Mouse (Mus musculus): ENCODE results near the gene Ifi211. TPM values are rescaled to one million over a fixed set of nuclear protein-coding genes. Genes with fewer than 3 reads are reported as not detected.
"Not testable (repeated sequence)": the region's sequence is repeated elsewhere in the genome, so short reads cannot be mapped to it uniquely, and the experiment has no call there.

Ifi211 gene
- polyA plus RNA-seq, 1 experiment from 2014 or later = 2.8 TPM

DNA sequence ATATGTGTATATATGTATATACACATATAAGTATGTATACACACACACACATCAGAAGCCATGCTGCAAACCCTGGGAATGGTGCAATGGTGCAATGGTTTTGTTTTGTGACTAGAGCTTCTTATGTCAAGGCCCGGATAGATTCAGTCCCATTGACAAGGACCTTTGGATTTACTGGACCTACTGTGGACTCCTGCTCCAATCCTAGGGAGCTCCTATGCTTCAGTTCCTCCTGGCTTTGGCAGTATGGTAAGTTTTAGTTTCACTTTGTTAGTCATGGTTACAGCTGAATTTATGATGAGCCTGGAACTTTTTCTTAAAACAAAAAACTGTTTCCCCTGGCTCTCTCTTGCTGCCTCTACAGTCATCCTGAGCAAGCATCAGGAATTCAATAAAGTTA is 35.7 kb downstream of the Ifi211 start:
- not testable (repeated sequence) for H3K4me1 ChIP-seq (ENCODE audit: control insufficient read depth in 2 of 2, insufficient read depth in 2 of 2, low read length in 2 of 2); H3K9me3 ChIP-seq (ENCODE audit: control insufficient read depth, low read length); H3K36me3 ChIP-seq (ENCODE audit: control insufficient read depth, insufficient read depth, low read length); H3K4me3 ChIP-seq (ENCODE audit: control insufficient read depth in 1 of 2, insufficient read depth in 1 of 2, low read depth in 1 of 2, low read length in 2 of 2); ATAC-seq (ENCODE audit: insufficient number of reproducible peaks, insufficient read depth, low FRiP score, low read depth); H3K4me2 ChIP-seq (ENCODE audit: low read length); H3K27me3 ChIP-seq (ENCODE audit: control insufficient read depth, insufficient read depth, low read length); H3K9ac ChIP-seq (ENCODE audit: low read length); H3K27ac ChIP-seq (replicated peaks in 1 of 2; ENCODE audit: control insufficient read depth in 1 of 2, insufficient read depth in 1 of 2, low read depth in 2 of 2, low read length in 2 of 2)
- WGBS = 63% methylated on average over 1 of the region's 1 CpGs

DNA sequence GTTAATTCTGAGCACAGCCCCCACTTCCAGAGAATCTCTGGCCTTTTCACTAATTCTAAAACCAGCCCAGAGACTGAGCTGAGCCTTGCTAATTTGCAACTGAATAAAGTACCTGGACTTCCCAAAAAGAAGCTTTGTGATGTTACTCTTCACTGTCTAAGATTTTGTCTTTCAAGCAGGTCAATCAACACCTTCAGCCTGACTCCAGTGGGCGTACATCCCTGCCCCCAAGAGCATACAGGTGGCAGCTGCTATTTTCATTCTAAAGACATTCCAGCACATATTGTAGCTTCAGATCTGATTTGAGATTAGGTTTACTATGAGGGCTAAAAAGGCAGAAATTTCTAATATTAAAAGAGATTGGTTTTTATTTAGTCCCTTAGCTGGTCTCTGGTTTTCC is 44.3 kb downstream of the Ifi211 start:
- H3K4me2 ChIP-seq (ENCODE audit: low read length); H3K36me3 ChIP-seq (ENCODE audit: control insufficient read depth, insufficient read depth, low read length); H3K27ac ChIP-seq (replicated peaks in 1 of 2; ENCODE audit: control insufficient read depth in 1 of 2, insufficient read depth in 1 of 2, low read depth in 2 of 2, low read length in 2 of 2); H3K9ac ChIP-seq (ENCODE audit: low read length); ATAC-seq (ENCODE audit: insufficient number of reproducible peaks, insufficient read depth, low FRiP score, low read depth); H3K27me3 ChIP-seq (ENCODE audit: control insufficient read depth, insufficient read depth, low read length); H3K4me3 ChIP-seq (ENCODE audit: control insufficient read depth in 1 of 2, insufficient read depth in 1 of 2, low read depth in 1 of 2, low read length in 2 of 2); H3K4me1 ChIP-seq (ENCODE audit: control insufficient read depth in 2 of 2, insufficient read depth in 2 of 2, low read length in 2 of 2); H3K9me3 ChIP-seq (ENCODE audit: control insufficient read depth, low read length): not testable (repeated sequence)
- WGBS = 74% methylated on average over 1 of the region's 1 CpGs

DNA sequence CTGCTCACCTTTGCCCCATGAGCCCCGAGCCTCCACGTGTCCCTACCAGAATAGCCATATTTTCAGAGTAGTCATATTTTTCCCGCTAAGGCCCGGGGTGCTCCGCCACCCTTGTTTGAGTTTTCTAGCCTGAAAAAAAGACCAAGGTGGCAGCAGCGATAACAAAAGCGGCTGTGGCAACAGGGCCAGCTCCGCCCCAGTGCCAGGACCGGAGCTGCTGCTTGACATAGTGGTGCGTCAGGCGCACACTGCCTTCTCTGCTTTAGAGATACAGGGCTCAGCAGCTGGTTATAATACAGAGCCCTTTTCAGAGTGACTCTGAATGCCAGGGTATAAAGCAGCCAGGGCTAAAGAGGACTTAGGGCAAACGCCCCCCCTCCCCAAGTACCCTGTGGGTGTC is 46.3 kb downstream of the Ifi211 start:
- no peak for ATAC-seq (ENCODE audit: insufficient number of reproducible peaks, insufficient read depth, low FRiP score, low read depth)

DNA sequence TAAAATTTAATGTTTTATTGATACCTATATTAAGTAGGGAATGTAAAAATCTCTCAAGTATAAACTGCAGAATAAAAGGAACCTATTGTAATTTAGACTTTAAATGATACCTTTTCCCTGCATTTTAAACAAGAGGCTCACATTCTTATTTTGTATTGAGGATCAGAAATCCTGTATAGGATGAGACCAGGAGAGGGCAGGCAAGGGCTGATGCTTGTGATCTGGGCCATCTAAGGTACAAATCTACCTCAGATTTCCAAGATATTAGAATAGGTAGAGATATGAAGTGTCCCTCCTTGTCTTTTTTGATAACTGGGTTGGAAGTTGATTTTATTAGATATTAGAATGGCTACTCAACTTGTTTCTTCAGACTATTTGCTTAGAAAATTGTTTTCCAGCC is 59.1 kb downstream of the Ifi211 start:
- not testable (repeated sequence) for H3K36me3 ChIP-seq (ENCODE audit: control insufficient read depth, insufficient read depth, low read length); H3K4me1 ChIP-seq (ENCODE audit: control insufficient read depth in 2 of 2, insufficient read depth in 2 of 2, low read length in 2 of 2); H3K27ac ChIP-seq (replicated peaks in 1 of 2; ENCODE audit: control insufficient read depth in 1 of 2, insufficient read depth in 1 of 2, low read depth in 2 of 2, low read length in 2 of 2); H3K9me3 ChIP-seq (ENCODE audit: control insufficient read depth, low read length); ATAC-seq (ENCODE audit: insufficient number of reproducible peaks, insufficient read depth, low FRiP score, low read depth); H3K4me2 ChIP-seq (ENCODE audit: low read length); H3K4me3 ChIP-seq (ENCODE audit: control insufficient read depth in 1 of 2, insufficient read depth in 1 of 2, low read depth in 1 of 2, low read length in 2 of 2); H3K9ac ChIP-seq (ENCODE audit: low read length); H3K27me3 ChIP-seq (ENCODE audit: control insufficient read depth, insufficient read depth, low read length)

More for the DNA sequence above, 46.3 kb downstream of the Ifi211 start:
- Histone ChIP-seq H3K9me3 (ENCODE audit: control insufficient read depth, low read length) (no peaks in the 10 kb centered on the region), H3K4me1 (ENCODE audit: control insufficient read depth in 2 of 2, insufficient read depth in 2 of 2, low read length in 2 of 2) (no peaks in the 10 kb centered on the region), H3K9ac (ENCODE audit: low read length) (no peak overlapping the region), H3K4me3 (ENCODE audit: control insufficient read depth in 1 of 2, insufficient read depth in 1 of 2, low read depth in 1 of 2, low read length in 2 of 2) (no peak overlapping the region), H3K27ac (replicated peaks in 1 of 2; ENCODE audit: control insufficient read depth in 1 of 2, insufficient read depth in 1 of 2, low read depth in 2 of 2, low read length in 2 of 2) (no peak overlapping the region), H3K36me3 (ENCODE audit: control insufficient read depth, insufficient read depth, low read length) (no peaks in the 10 kb centered on the region), H3K27me3 (ENCODE audit: control insufficient read depth, insufficient read depth, low read length) (no peaks in the 10 kb centered on the region), H3K4me2 (ENCODE audit: low read length) (no peak overlapping the region)
- 82% methylated on average over 12 of the region's 12 CpGs for WGBS

DNA sequence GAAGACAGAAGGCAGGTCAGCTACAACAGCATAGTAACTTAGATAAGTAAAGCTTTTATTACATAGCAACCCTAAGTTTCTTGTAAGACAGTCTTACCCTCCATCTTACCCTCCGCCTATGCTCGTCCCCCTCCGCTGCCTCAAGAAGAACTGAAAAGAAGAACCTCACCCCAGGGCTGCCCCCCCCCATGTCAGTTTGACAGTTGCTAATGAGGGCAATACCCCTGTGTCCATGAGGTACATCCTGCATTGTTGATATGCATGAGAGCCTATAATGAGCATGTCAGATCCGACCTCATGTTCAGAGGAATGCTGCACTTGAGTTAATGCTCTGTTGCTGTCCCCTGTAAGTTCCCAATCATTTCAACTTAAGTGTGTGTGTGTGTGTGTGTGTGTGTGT is 60.0 kb downstream of the Ifi211 start:
- H3K9me3 ChIP-seq (ENCODE audit: control insufficient read depth, low read length); H3K27me3 ChIP-seq (ENCODE audit: control insufficient read depth, insufficient read depth, low read length); H3K27ac ChIP-seq (replicated peaks in 1 of 2; ENCODE audit: control insufficient read depth in 1 of 2, insufficient read depth in 1 of 2, low read depth in 2 of 2, low read length in 2 of 2); H3K36me3 ChIP-seq (ENCODE audit: control insufficient read depth, insufficient read depth, low read length); H3K4me1 ChIP-seq (ENCODE audit: control insufficient read depth in 2 of 2, insufficient read depth in 2 of 2, low read length in 2 of 2); H3K4me3 ChIP-seq (ENCODE audit: control insufficient read depth in 1 of 2, insufficient read depth in 1 of 2, low read depth in 1 of 2, low read length in 2 of 2); H3K4me2 ChIP-seq (ENCODE audit: low read length); ATAC-seq (ENCODE audit: insufficient number of reproducible peaks, insufficient read depth, low FRiP score, low read depth); H3K9ac ChIP-seq (ENCODE audit: low read length): not testable (repeated sequence)
- WGBS = 56% methylated on average over 4 of the region's 4 CpGs

Other genes with a start within 250 kb of the Ifi211 start
- gene Ifi208, start 239.4 kb downstream of the Ifi211 start, polyA plus RNA-seq (2014; fragmentation: Nextera tagmentation; extraction: Ambion mirVana) = 0.08 and 0.15 TPM in 2 replicates
- 0.91 and 1.4 TPM in 2 replicates for gene Ifi207, start 171.3 kb downstream of the Ifi211 start, polyA plus RNA-seq (2014; fragmentation: Nextera tagmentation; extraction: Ambion mirVana)
- 2.3 and 2.6 TPM in 2 replicates for gene Ifi204, start 146.1 kb downstream of the Ifi211 start, polyA plus RNA-seq (2014; fragmentation: Nextera tagmentation; extraction: Ambion mirVana)
- gene Mndal, start 29.4 kb upstream of the Ifi211 start, polyA plus RNA-seq (2014; fragmentation: Nextera tagmentation; extraction: Ambion mirVana) = 3.1 and 3.9 TPM in 2 replicates
- 0.99 and 1.1 TPM in 2 replicates for gene Ifi203, start 29.6 kb upstream of the Ifi211 start, polyA plus RNA-seq (2014; fragmentation: Nextera tagmentation; extraction: Ambion mirVana)
- not detected in 2 replicates for gene Ifi202b, start 69.7 kb upstream of the Ifi211 start, polyA plus RNA-seq (2014; fragmentation: Nextera tagmentation; extraction: Ambion mirVana)
- gene Ifi205, start 118.8 kb upstream of the Ifi211 start, polyA plus RNA-seq (2014; fragmentation: Nextera tagmentation; extraction: Ambion mirVana) = 2.1 TPM in 2 replicates
- gene Olfr433, start 127.7 kb upstream of the Ifi211 start, polyA plus RNA-seq (2014; fragmentation: Nextera tagmentation; extraction: Ambion mirVana) = not detected in 2 replicates
- gene Olfr432, start 136.2 kb upstream of the Ifi211 start, polyA plus RNA-seq (2014; fragmentation: Nextera tagmentation; extraction: Ambion mirVana) = not detected in 2 replicates
- gene Olfr430, start 153.6 kb upstream of the Ifi211 start, polyA plus RNA-seq (2014; fragmentation: Nextera tagmentation; extraction: Ambion mirVana) = not detected in 2 replicates
- gene Olfr429, start 171.3 kb upstream of the Ifi211 start, polyA plus RNA-seq (2014; fragmentation: Nextera tagmentation; extraction: Ambion mirVana) = not detected in 2 replicates
- not detected in 2 replicates for gene Olfr427, start 183.8 kb upstream of the Ifi211 start, polyA plus RNA-seq (2014; fragmentation: Nextera tagmentation; extraction: Ambion mirVana)
- not detected in 2 replicates for gene Olfr231, start 208.1 kb upstream of the Ifi211 start, polyA plus RNA-seq (2014; fragmentation: Nextera tagmentation; extraction: Ambion mirVana)
- not detected in 2 replicates for gene Olfr424, start 218.5 kb upstream of the Ifi211 start, polyA plus RNA-seq (2014; fragmentation: Nextera tagmentation; extraction: Ambion mirVana)
- not detected in 2 replicates for gene Olfr420, start 242.6 kb upstream of the Ifi211 start, polyA plus RNA-seq (2014; fragmentation: Nextera tagmentation; extraction: Ambion mirVana)